Mouse (Mus musculus) erythroid progenitor cell, adult 5-6 weeks (primary cell): ENCODE results near the gene Abcc5. TPM values are rescaled to one million over a fixed set of nuclear protein-coding genes. Genes with fewer than 3 reads are reported as not detected.
"Not testable (repeated sequence)": the region's sequence is repeated elsewhere in the genome, so short reads cannot be mapped to it uniquely, and the experiment has no call there.

ENCODE experiments used
- ATAC-seq: replicated peaks from 2 replicates; pipeline ENCODE4 v1.8.0; 2016; ENCODE audit warnings: moderate number of reproducible peaks, mild to moderate bottlenecking, moderate TSS enrichment, inconsistent platforms; ENCODE audit not compliant: poor library complexity, low FRiP score, severe bottlenecking
- total RNA-seq, 2 experiments: library from RNA; stranded (forward) in 1 of 2; stranded (reverse) in 1 of 2; fragments of 150-400 nt in 1 of 2; fragments of 186-747, 209-891 nt in 1 of 2; gene quantifications; 2 replicates each; pipeline versions ENCODE4 v1.2.3 to v1.2.4; 2015 to 2017; ENCODE audit warnings: low replicate concordance in 2 of 2

Gene Abcc5
- total RNA-seq (2015; ENCODE audit: low replicate concordance) (26.0 and 40.4 TPM in 2 replicates), total RNA-seq (2017; ENCODE audit: low replicate concordance) (29.3 and 34.1 TPM in 2 replicates)

GRCm38 (mm10) chr16:20425855-20426598, at the start of gene Abcc5:
Gene Abcc5, minus strand, starts transcription at chr16:20426394.
- ATAC-seq = peak; percentile 89

GRCm38 (mm10) chr16:20475335-20475734, 49.1 kb upstream of the Abcc5 start:
- ATAC-seq = no peak

GRCm38 (mm10) chr16:20474786-20475185, 48.6 kb upstream of the Abcc5 start:
- ATAC-seq = no peak

- no peak for ATAC-seq
These were observed 48.0 kb upstream of the Abcc5 start for GRCm38 (mm10) chr16:20474211-20474610.

- ATAC-seq = no peak
These were observed 47.6 kb upstream of the Abcc5 start for GRCm38 (mm10) chr16:20473748-20474147.

- no peak for ATAC-seq
These were observed 45.5 kb upstream of the Abcc5 start for GRCm38 (mm10) chr16:20471686-20472085.

- ATAC-seq = no peak
These were observed 44.8 kb upstream of the Abcc5 start for GRCm38 (mm10) chr16:20470981-20471380.

- ATAC-seq = no peak
These were observed 38.5 kb upstream of the Abcc5 start for GRCm38 (mm10) chr16:20464725-20465124.

- not testable (repeated sequence) for ATAC-seq
These were observed 32.5 kb upstream of the Abcc5 start for GRCm38 (mm10) chr16:20458736-20459135.

- ATAC-seq = no peak
These were observed 29.9 kb upstream of the Abcc5 start for GRCm38 (mm10) chr16:20456106-20456505.

GRCm38 (mm10) chr16:20454155-20454654, 28.0 kb upstream of the Abcc5 start:
- no peak for ATAC-seq

GRCm38 (mm10) chr16:20451774-20452173, 25.6 kb upstream of the Abcc5 start:
- no peak for ATAC-seq

- ATAC-seq = no peak
These were observed 19.7 kb upstream of the Abcc5 start for GRCm38 (mm10) chr16:20445871-20446270.

- ATAC-seq = no peak
These were observed 18.7 kb upstream of the Abcc5 start for GRCm38 (mm10) chr16:20444831-20445388.

- no peak for ATAC-seq
These were observed 16.7 kb upstream of the Abcc5 start for GRCm38 (mm10) chr16:20442871-20443270.

GRCm38 (mm10) chr16:20438673-20439415, 12.7 kb upstream of the Abcc5 start:
- ATAC-seq = no peak

GRCm38 (mm10) chr16:20438046-20438445, 11.9 kb upstream of the Abcc5 start:
- ATAC-seq = not testable (repeated sequence)

- ATAC-seq = no peak
These were observed 10.1 kb upstream of the Abcc5 start for GRCm38 (mm10) chr16:20436281-20436680.

GRCm38 (mm10) chr16:20429328-20429727, 3.1 kb upstream of the Abcc5 start:
- no peak for ATAC-seq

- no peak for ATAC-seq
These were observed 1.4 kb upstream of the Abcc5 start for GRCm38 (mm10) chr16:20427566-20427965.
